Mouse (Mus musculus) stomach, embryonic 15.5 days (tissue): ENCODE results near the gene Sin3b. TPM values are rescaled to one million over a fixed set of nuclear protein-coding genes. Genes with fewer than 3 reads are reported as not detected.

Source experiments
- microRNA-seq: library from miRNA; unstranded; fragments of <30 nt; microRNA quantifications from one replicate; pipeline ENCODE4, GENCODE M21; 2016
- polyA plus RNA-seq: library from polyadenylated mRNA; unstranded; fragments of >200 nt; fragmentation: Nextera tagmentation; extraction: Ambion mirVana; gene quantifications from 2 replicates; pipeline ENCODE4 v1.2.1, GENCODE M21; 2015

The Sin3b gene
- polyA plus RNA-seq, 1 experiment from 2014 or later = 143 TPM

Small RNA genes within 50 kb of the gene (microRNA-seq; reads per million reads assigned to microRNA genes)
- not detected for gene Gm26237

Other genes with a start within 250 kb of the Sin3b start
- 45.1 and 52.1 TPM in 2 replicates for gene Cherp, start 248.1 kb upstream of the Sin3b start, polyA plus RNA-seq
- gene Slc35e1, start 230.7 kb upstream of the Sin3b start, polyA plus RNA-seq = 21.1 and 24.2 TPM in 2 replicates
- 14.4 and 15.6 TPM in 2 replicates for gene Med26, start 175.0 kb upstream of the Sin3b start, polyA plus RNA-seq
- 120 and 122 TPM in 2 replicates for gene Smim7, start 152.2 kb upstream of the Sin3b start, polyA plus RNA-seq
- 18.8 and 19.2 TPM in 2 replicates for gene Tmem38a, start 151.2 kb upstream of the Sin3b start, polyA plus RNA-seq
- 0.12 and 0.14 TPM in 2 replicates for gene Nwd1, start 76.6 kb upstream of the Sin3b start, polyA plus RNA-seq
- gene F2rl3, start 38.6 kb downstream of the Sin3b start, polyA plus RNA-seq = 2.8 and 3.2 TPM in 2 replicates